Mouse (Mus musculus): ENCODE data around the gene Dus3l.

Dus3l gene

DNA sequence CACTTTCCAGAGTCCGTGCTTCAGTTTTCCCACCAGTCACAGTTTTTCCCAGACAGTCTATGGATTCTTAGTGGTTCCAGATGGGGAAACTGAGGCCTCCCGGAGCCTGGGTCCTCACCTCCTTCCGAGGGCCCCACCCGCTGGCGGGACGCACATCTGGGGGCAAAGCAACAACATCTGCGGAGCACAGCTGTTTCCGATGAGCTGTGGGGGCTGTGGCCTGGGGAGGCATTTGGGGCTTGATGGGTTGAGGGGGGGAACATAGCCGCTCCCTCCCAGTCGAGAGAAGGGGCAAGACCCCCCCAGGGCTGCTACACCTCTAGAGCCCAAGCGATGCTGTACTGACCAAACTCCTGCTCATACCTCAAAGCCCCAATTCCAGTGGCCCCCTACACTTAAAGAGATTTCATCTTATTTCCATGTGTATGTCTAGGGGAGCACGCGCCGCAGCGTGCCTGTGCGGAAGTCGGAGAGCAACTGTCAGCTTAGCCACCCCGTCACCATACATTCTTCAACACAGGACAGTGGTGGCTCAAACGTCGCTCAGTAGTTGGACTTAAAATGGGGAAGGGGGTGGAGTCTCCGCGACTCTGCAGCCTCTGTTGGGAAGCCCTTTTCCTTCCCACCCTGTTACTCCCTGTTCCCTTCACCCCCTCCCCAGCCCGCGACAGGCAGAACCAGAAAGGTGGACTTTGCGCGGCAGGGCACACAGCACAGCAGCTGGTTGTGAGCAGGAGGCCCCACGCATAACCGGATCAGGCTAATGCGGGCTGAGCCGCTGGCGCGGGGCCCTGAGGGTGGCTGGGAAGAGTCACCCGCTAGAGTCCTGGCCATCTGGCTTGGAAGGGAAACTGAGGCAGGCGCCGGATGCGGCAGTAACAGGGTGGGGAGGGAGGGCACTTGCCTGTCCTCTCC, 10.0 kb upstream of the Dus3l start:
- no peak for DNase-seq

DNA sequence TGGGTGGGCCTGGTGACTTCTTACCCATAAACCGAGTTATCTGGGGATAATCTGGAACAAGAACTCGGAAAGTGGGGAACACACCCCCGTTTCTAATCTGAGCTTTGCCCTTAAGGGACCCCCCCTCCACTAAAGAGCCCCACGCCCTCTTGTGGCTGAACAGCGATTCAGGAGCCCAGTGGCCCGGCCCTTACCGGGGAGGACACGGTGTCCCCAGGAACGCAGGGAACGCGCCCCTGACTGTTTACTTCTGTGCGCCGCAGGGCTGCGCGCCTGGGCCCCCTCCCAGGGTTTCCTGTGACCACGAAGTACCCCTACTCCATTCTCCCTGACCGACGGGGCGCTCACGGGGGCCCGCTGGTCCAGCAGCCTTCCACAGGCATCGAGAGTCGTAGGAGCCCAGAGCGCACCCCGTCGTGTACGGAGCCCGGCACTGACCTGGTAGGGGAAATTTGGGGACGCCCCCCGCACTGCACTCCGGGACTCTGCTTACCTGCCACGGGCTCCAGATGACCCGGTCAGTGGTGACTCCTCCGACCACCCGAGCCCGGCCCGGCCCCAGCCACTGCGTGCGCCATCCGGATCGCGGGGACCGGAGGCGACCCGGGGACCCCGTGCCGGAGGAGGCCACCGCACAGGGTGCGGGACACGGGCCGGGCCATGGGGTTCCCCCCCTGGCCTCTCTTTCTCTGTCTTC, 7.7 kb upstream of the Dus3l start:
- DNase-seq = no peak

DNA sequence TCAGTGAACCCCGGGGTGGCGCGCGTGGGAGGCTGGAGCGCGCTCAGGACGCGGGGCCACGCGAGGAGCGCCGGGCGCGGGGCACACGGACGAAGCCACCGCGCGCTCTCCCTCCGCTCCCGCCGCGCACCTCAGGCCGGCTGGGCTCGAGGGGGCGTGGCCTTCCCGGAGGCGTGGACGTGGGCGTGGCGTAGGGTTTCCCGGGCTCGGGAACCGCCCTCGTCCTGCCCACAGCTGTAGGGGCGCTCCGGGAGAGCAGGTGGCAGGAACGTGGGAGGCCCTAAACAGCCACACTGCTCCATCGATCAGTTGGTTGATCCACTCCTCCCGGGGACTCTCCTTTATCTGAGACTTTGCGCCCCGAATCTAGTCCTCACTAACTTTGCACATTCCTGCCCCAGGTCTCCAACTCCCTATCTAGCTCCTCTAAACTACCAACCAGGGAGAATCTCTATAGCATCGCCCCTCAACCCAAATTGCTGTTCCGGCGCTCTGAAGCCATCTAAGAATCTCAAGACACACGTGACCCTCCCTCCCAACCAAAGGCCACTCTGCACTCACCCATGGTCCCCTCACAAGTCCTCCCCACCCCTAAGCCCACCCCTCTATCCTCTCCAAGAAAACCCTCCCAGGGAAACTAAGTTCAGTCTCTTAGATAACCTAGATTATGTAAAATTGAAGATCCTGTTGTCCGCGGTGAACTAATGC, 7.0 kb upstream of the Dus3l start, which contains the start of gene Nrtn:
Gene Nrtn, minus strand, starts transcription at position 115 of the 708 bp plus-strand sequence.
- DNase-seq = peak; percentile 32

DNA sequence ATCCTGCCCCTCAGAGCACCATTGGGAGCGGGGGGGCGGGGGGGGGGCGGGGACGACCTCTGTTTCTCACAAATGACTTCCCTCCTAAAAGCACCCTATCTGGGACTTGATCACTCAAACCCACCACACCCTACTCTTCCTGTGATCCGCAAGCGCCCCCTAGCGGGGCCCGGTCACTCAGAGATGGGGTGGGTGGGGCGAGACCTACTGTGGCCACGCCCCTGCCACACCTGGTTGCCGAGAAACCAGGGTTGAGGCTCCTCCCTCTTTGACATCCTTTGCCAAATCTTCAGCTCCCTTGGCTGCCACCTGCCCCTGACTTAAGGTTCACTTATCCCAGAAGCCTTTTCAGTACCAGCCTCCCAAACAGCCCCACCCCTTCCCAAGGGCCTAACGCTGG, 6.4 kb upstream of the Dus3l start:
- DNase-seq = peak; percentile 55

DNA sequence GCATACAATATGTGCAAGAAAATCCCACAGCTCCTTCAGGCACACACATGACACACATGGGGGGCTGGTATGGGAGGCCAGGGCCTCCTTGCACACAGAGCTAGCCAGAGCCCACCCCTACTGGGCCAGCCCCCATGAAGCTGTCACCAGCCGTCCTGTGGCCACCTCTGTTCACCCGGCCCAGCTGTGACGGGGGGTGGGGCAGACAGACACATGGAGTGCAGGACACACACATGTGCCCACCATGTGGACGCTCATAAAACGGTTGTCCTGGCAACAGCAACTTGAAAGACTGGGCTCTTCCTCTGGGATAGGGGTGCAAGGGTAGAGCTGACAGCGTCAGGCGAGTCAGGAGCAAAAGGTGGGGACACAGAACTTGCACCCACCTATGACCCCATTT, 5.3 kb upstream of the Dus3l start:
- DNase-seq = no peak

DNA sequence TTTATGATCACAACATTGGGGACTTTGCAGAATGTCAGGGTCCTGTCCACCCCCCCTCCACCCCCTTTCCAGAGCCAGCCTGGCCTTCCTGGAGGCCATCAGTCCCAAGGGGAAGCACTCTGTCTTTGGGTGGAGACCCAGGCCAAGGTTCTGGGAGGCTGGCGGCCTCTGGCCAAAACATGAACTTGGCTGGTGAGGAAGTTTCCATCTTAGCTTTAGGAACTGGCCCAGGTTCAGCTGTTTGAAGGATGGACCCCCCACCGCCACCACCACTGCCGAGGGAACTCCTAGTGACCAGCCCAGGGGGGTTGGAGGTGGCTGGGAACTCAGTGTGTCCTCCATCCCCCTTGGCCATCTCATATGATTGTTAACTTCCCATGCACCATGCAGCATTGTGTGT, 3.5 kb upstream of the Dus3l start:
- peak; percentile 51 for DNase-seq

DNA sequence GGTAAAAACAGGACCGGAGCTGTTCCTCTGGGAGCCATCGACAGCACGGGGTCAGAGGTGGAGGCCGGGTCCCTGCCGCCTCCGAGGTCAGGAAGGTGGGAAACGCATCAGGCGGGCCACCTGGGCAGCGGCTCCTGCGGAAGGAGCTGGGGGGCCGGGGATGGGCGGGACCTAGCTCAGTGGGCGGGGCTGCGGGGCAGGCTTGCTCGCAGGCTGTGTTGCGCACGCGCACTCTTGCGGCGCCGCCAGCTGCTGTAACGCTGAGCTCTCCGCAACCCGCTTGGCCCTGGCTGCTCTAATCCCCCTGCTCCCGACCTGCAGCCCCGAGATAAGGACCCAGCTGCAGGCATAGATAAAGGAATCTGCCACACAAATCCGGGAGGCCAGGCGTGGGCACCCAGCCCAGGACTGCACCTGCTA, 2.6 kb upstream of the Dus3l start:
- DNase-seq = peak; percentile 85

DNA sequence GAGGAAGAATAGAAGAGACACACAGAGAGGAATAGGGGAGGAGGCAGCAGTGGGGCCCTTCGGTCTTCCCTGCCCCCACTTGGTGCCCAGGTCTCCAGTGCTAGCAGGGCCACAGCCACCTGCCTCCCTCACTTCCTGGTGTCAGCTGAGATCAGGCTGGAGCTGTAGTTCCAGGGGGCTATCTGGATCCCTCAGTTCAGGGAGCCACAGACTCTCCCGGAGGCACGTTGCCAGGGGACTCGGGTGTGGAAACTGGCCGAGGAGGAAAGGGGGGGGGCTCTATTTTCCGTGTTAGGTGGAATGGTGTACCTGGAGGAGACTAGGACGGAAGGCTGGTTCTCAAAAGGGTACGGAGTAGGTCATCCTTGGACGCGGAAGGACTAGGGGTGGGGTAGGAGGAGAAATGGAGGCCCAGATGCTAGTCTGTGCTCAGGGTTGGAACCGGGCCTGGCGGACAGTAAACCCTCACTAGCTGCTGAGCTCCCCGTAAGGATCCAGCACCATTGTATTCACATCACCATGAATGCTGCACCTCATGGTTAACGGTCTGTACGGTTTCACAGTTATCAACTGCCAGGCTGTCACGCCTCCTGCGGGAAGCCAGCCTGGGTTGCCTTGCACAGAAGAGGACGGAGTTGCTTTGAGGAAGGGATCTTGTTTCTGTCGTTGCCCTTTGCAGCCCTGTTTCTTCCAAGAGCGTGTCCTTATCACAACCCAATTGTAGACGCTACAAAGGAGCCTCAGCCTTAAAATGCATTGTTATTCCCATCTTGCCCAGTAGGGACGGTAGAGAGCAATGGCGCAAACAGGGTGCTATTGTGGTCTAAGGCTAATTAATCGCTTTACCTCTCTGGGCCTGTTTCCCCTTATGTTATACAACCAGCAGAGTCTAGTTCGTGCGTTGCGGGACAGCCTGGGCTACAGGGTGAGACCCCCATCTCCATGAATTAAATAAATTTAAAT, 1.5 kb upstream of the Dus3l start:
- peak; percentile 72 for DNase-seq

DNA sequence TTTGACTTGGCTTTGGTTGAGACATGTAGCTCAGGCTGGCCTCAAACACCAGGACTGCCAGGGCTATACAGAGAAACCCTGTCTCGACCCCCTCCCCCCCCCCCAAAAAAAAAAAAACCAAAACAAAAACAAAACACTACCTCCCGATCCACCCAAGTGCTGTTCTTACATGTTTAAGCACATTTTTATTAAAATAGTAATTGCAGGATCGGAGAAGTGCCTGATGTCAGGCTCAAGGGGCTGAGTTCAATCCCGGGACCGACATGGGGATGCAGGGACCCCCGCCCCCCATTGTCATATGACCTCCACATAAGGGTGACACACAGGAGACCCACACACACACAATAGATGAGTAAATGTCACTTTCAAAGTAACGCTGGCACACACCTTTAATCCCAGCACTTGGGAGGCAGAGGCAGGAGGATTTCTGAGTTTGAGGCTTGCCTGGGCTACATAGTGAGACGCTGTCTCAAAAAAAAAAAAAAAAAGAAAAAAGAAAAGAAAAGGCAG, 761 bp upstream of the Dus3l start:
- peak; percentile 41 for DNase-seq

DNA sequence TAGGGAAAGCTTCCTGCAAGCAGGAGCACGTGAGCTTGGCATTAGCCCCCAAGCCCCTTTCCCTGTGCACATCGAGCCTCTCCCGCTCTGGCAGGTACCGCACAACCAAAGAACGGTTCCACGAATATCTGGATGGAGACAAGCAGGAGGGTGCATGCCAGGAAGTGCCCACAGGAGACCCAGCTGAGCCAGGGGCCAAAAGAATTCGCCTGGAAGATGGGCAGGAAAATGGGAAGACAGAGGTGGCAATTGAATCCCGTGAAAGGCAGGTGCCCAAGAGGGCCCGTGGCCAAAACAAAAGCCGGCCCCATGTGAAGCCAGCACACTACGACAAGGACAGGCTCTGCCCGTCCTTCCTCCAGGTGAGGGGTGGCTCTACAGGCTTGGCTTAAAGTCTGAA, 874 bp downstream of the Dus3l start:
- no peak for DNase-seq

DNA sequence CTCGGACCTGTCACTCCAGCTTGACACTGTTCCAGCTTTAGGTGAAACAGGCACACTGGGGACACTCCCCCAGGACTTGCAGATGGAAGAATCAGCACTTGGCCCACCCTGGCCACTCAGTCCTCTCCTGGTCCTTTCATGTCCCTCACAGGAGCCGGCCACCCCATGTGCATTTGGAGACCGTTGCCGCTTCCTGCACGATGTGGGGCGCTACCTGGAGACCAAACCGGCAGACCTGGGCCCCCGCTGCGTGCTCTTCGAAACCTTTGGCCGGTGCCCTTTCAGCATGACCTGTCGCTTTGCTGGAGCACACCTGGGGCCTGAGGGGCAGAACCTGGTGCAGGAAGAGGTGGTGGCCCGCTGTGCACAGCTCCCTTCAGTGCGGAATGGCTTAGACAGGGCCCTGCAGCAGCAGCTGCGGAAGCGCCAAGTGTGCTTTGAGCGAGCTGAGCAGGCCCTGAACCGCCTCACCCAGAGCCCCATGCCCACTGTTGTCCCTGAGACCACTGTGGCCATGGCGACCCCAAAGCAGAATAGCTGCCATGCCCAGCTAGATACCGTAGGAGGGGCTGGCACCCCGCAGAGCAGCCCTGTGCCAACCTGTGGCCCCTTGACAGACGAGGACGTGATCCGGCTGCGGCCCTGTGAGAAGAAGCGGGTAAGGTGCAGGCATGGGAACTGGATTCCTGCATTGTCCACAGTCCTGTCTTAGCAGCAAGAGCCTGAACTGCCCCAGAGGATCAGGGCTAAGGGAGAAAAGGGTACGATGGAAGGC, 2.3 kb downstream of the Dus3l start:
- peak; percentile 48 for DNase-seq

DNA sequence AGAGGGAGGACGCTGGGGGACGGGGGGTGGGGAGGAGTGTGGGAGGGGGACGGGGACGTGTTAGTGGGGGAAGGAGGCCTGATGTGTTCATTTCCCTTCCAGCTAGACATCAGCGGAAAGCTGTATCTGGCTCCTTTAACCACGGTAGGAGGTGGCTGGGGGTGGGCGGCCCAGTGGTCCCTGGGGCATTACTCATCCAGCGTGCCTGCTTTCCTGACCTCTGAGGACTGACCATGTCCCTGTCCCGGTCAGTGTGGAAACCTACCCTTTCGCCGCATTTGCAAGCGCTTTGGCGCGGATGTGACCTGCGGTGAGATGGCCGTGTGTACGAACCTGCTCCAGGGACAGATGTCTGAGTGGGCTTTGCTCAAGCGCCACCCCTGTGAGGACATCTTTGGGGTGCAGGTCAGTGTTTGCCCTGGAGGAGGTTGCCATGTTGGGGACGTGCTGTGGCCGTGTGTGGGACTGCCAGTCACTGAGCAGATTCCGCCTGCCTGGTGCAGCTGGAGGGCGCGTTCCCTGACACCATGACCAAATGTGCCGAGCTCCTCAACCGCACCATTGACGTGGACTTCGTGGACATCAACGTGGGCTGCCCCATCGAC, 3.1 kb downstream of the Dus3l start:
- peak; percentile 41 for DNase-seq

DNA sequence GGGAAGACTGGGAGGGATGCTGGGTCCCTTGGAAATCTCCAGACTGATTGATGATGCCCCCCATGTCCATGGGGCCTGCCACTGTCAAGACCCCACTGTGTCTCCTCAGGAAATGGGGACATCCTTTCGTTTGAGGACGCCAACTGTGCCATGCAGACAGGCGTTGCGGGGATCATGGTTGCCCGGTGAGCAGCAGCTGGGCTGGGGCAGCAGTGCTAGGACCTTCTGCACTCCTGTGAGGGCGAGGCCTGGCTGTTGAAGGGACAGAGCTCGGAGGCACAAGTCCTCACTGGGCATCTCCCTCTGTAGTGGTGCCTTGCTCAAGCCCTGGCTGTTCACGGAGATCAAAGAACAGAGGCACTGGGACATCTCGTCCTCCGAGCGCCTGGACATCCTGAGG, 4.4 kb downstream of the Dus3l start:
- DNase-seq = no peak

DNA sequence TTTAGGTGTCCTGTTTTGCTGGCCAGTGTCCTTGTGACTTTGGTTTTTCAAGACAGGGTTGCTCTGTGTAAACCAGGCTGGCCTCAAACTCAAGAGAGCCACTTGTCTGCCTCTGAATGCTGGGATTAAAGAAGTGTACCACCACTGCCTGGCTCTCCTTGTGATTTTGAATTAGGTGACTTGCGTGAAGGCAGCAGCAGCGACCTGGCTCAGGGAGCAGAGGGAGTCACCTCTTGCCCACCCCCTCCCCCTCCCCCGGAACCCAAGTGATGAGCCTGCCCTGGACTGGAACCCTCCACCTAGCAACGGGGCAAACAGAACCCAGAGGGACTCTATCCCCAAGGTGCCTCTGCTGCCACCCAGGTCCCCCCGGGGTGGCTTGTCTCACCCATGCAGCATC, 5.4 kb downstream of the Dus3l start, which contains the start of gene Prr22:
Gene Prr22, plus strand, starts transcription at position 301 of the 400 bp plus-strand sequence.
- no peak for DNase-seq

DNA sequence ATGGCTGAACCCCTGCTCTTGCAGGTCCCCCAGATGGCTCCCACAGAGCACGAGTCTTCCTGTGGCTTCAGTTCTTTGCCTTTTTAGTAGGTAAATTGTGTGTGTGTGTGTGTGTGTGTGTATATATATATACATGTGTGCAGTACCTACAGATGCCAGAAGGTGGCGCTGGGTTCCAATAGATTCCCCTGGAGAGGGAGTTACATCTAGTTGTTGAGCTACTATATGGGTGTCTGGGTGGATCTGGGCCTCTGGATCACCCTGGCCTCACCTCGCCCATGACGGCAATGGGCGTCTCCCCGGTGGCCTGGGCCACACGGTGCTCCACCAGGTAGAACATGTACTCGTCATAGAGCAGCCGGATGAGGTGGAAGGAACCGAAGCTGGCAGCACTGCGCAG, 13.0 kb downstream of the Dus3l start:
- DNase-seq = no peak

DNA sequence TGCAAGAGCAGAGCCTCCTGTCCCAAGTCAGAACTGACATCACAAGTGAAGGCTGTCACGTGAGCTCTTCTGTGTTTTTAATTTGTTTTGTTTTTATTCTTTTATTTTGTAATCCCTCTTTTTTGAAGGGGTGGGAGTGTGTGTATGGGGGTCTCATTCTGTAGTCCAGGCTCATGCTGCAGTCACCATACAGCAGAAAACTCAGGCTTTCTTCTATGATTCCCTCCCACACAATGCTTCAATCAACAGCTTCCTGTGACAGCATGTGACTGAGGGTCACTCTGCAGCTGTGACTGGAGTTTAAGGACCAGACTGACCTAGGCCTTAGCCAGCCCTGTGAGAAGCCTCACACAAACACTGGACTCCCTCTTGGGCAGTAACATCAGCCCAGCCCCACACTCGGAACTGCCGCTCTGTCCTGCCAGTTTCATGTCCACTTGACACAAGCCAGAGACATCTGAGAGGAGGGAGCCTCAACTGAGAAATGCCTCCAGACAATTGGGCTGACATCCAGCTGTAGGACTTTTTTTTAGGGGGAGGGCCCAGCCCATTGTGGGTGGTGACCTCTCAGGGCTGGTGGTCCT, 14.3 kb downstream of the Dus3l start:
- DNase-seq = no peak

DNA sequence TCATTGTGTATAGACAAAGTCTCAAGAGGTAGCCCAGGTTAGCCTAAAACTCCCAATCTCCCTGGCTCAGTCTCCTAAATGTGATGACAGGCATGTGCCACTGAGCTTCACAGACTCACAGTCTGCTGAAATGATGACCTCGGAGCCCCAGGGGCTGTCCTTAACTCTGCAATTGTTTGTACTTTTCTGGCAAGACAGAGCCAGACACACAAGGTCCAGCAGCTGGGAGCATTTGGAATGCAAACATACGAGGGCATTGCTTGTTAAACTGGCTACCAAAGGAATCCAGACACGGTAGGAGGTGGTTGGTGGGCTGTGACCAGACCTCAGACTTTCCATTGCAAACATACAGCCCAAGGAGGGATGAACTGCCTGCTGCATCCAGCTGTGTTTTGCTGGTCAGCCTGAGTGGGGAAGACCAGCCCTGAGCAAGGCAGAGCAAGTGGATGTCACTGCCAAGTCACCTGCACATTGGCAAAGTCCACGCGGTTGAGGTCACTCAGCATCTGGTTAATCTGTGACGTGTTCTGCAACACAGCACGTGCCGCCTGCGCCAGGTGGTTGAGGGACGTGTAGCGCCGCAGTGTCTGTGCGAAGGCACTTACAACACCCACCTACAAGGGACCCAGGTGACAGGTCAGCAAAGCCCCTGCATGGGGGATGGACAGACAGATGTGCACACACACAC, 15.9 kb downstream of the Dus3l start:
- DNase-seq = no peak

DNA sequence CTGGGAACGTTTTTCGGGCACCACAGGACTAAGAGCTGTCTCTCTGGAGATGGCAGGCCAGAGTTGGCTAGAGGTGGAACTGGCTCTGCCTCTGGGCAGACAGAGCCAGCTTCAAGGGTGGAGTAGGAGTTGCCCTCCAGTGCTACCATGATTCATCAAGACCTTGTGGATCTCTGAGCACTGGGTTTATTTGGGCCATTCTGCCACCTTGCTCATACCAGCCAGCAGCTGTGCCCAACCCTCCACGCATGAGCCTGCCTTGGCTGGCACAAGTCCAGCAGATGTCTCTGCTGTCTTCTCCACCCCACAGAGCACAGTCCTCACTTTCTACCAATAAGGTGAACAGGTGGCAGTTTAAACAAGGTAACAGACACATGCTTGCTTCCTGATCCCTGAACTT, 24.3 kb downstream of the Dus3l start:
- DNase-seq = no peak

DNA sequence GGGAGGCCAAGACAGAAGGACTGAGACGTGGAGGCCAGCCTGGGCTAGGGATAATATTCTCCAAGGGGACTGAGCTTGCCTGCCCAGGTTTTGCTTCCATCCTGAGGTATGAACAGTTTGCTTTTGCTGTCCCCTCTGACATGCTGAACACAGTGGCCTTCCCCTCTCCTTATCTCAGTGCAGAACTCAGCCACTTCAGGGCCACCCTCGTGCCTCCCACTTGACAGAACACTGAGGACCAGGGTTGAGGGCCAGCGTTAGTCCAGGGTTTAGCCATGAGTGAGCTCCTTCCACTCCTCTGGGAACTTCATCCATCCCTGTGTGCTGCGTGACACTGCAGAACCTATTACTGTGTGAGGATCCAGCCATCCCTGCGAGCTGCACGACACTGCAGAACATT, 24.7 kb downstream of the Dus3l start:
- DNase-seq = no peak

DNA sequence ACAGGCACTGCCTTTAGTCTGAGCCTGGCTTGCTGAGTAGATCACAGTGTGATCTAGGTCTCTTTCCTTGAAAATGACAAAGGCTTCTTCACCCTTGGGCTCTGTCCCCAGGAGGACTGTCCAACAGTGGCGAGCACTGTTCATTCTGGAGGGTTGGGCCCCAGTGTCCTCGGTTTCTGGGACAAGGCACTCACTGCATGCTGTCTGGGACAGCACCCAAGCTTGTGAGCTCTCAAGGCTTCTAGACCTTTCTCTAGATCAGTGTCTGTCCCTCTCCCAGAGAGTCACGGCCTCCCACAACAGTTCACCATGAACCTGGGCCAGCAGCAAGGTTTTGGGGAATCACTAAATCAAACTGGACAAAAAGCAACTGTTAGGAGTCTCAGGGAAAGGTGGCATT, 28.0 kb downstream of the Dus3l start:
- DNase-seq = no peak

All from cerebellum, adult 11 months (tissue).